15 mouse cellular contexts compared by ENCODE assay signal in genomic region chr10:68239426-68240070, GRCm38 (mm10). TPM values are rescaled to one million over a fixed set of nuclear protein-coding genes. Genes with fewer than 3 reads are reported as not detected.
DNase-seq lines count a peak whose midpoint lies in the region; ATAC-seq and TF ChIP-seq lines count a peak whose summit lies in the region.
"Had no signal": no experiment of that assay in that cellular context is flagged by ENCODE, and none has a peak within 500 bp of the region (broad histone marks: within the 10 kb centered on the region; RNA-seq: fewer than 3 reads in every experiment).

No protein-coding gene starts in this region.

- peaks cover 3% of the 10 kb centered on the region for H3K36me3 ChIP-seq in kidney, adult 2 months (ENCODE audit: control insufficient read depth, insufficient read depth, low read length)
- no peaks in the 10 kb centered on the region for H3K36me3 ChIP-seq in thymus, adult 2 months (ENCODE audit: control insufficient read depth, insufficient read depth, low read length)
- peaks cover 25% of the 10 kb centered on the region for H3K36me3 ChIP-seq in embryonic facial prominence, embryonic 15.5 days
- H3K36me3 ChIP-seq in stomach, postnatal 0 days (ENCODE audit: control insufficient read depth, insufficient read depth, low read length) = peaks cover 6% of the 10 kb centered on the region; the same call in 1 of the 2 replicates
- no peaks in the 10 kb centered on the region for H3K36me3 ChIP-seq in midbrain, postnatal 0 days (ENCODE audit: insufficient read depth, low read length)

- 67% methylated on average over 7 of the region's 7 CpGs for WGBS in kidney, adult 2 months
- WGBS in thymus, adult 2 months = 63% methylated on average over 7 of the region's 7 CpGs
- 57% methylated on average over 7 of the region's 7 CpGs for WGBS in embryonic facial prominence, embryonic 15.5 days
- WGBS in stomach, postnatal 0 days = 64% methylated on average over 7 of the region's 7 CpGs
- WGBS in midbrain, postnatal 0 days = 75% methylated on average over 7 of the region's 7 CpGs

- DNase-seq in kidney, adult 2 months = no peak
- DNase-seq in kidney, adult 9 months = no peak
- no peak for DNase-seq in thymus, adult 2 months
- no peak for DNase-seq in thymus, postnatal 0 days (ENCODE audit: low spot score)
- no peak for DNase-seq in stomach, postnatal 0 days (ENCODE audit: low spot score)
- no peak for DNase-seq in layer of hippocampus, postnatal 14 days (ENCODE audit: low spot score in 2 of 2)
- DNase-seq in midbrain, postnatal 0 days (ENCODE audit: low spot score) = no peak
- DNase-seq: cerebellum, postnatal 14 days; gastrocnemius, postnatal 14 days; right cerebral cortex, postnatal 4 days had no signal

- H3K27me3 ChIP-seq in kidney, adult 2 months (replicated peaks; ENCODE audit: control insufficient read depth, insufficient read depth, low read length) = no peaks in the 10 kb centered on the region
- no peaks in the 10 kb centered on the region for H3K27me3 ChIP-seq in thymus, adult 2 months (ENCODE audit: control insufficient read depth, insufficient read depth, low read length)
- no peaks in the 10 kb centered on the region for H3K27me3 ChIP-seq in embryonic facial prominence, embryonic 15.5 days
- H3K27me3 ChIP-seq in stomach, postnatal 0 days (ENCODE audit: control insufficient read depth, insufficient read depth, low read length) = no peaks in the 10 kb centered on the region
- no peaks in the 10 kb centered on the region for H3K27me3 ChIP-seq in midbrain, postnatal 0 days (ENCODE audit: insufficient read depth, low read length)
- H3K27me3 ChIP-seq: hindbrain, embryonic 15.5 days; neural tube, embryonic 12.5 days had no signal

- no peak overlapping the region for H3K4me3 ChIP-seq in kidney, adult 2 months (ENCODE audit: insufficient read depth, low read depth, low read length)
- H3K4me3 ChIP-seq in thymus, adult 2 months (ENCODE audit: control insufficient read depth, insufficient read depth, low read length) = no peak overlapping the region
- no peak overlapping the region for H3K4me3 ChIP-seq in embryonic facial prominence, embryonic 15.5 days (replicated peaks)
- H3K4me3 ChIP-seq in stomach, postnatal 0 days (ENCODE audit: low read depth, low read length) = no peak overlapping the region
- no peak overlapping the region for H3K4me3 ChIP-seq in midbrain, postnatal 0 days (ENCODE audit: low read depth, low read length)
- H3K4me3 ChIP-seq: forebrain, embryonic 10.5 days; hindbrain, embryonic 15.5 days; neural tube, embryonic 12.5 days had no signal

- ATAC-seq in embryonic facial prominence, embryonic 15.5 days (ENCODE audit: insufficient number of reproducible peaks, low FRiP score, low TSS enrichment, low read depth) = no peak
- ATAC-seq in stomach, postnatal 0 days (ENCODE audit: low FRiP score, low TSS enrichment) = no peak
- no peak for ATAC-seq in midbrain, postnatal 0 days (ENCODE audit: low FRiP score)

- peak overlapping the region; percentile 89 for H3K27ac ChIP-seq in kidney, adult 2 months (ENCODE audit: insufficient read depth, low read depth, low read length)
- H3K27ac ChIP-seq in thymus, adult 2 months (ENCODE audit: control insufficient read depth, insufficient read depth, low read length) = peak overlapping the region; percentile 53
- peak overlapping the region; percentile 66 for H3K27ac ChIP-seq in embryonic facial prominence, embryonic 15.5 days (replicated peaks)
- peak overlapping the region; percentile 63 for H3K27ac ChIP-seq in stomach, postnatal 0 days (replicated peaks)
- H3K27ac ChIP-seq in midbrain, postnatal 0 days (ENCODE audit: low read depth, low read length) = no peak overlapping the region
- H3K27ac ChIP-seq: forebrain, embryonic 10.5 days; hindbrain, embryonic 15.5 days; neural tube, embryonic 12.5 days had no signal

- no peak for TF ChIP-seq POLR2A in kidney, adult 2 months (IDR thresholded peaks at IDR 0.05; ENCODE audit: low read depth, low read length)
- no peak for TF ChIP-seq POLR2A in thymus, adult 2 months (IDR thresholded peaks at IDR 0.05; ENCODE audit: control insufficient read depth, extremely low read depth, insufficient read depth, low read length, poor library complexity)

- TF ChIP-seq EP300 in stomach, postnatal 0 days (optimal IDR thresholded peaks at IDR 0.05) = no peak

- no peaks in the 10 kb centered on the region for H3K9me3 ChIP-seq in embryonic facial prominence, embryonic 15.5 days (replicated peaks)
- H3K9me3 ChIP-seq in stomach, postnatal 0 days (ENCODE audit: control insufficient read depth, low read length) = no peaks in the 10 kb centered on the region
- H3K9me3 ChIP-seq in midbrain, postnatal 0 days (ENCODE audit: low read length) = no peaks in the 10 kb centered on the region
- H3K9me3 ChIP-seq: forebrain, embryonic 10.5 days; hindbrain, embryonic 15.5 days; neural tube, embryonic 12.5 days had no signal

- no peak overlapping the region for H3K9ac ChIP-seq in embryonic facial prominence, embryonic 15.5 days
- no peak overlapping the region for H3K9ac ChIP-seq in stomach, postnatal 0 days (ENCODE audit: low read length)
- H3K9ac ChIP-seq in midbrain, postnatal 0 days (replicated peaks; ENCODE audit: low read length, poor library complexity, severe bottlenecking) = no peak overlapping the region; the same call in 1 of the 2 replicates
- H3K9ac ChIP-seq: hindbrain, embryonic 15.5 days; neural tube, embryonic 12.5 days had no signal

- H3K4me2 ChIP-seq in embryonic facial prominence, embryonic 15.5 days (replicated peaks) = no peak overlapping the region
- H3K4me2 ChIP-seq in stomach, postnatal 0 days (replicated peaks; ENCODE audit: low read depth) = no peak overlapping the region
- no peak overlapping the region for H3K4me2 ChIP-seq in midbrain, postnatal 0 days (ENCODE audit: low read depth, low read length, poor library complexity, severe bottlenecking)
- H3K4me2 ChIP-seq: hindbrain, embryonic 15.5 days; neural tube, embryonic 12.5 days had no signal

- TF ChIP-seq CTCF in kidney, adult 2 months (conservative IDR thresholded peaks at IDR 0.05; ENCODE audit: insufficient read depth, insufficient read length, low read depth, low read length) = no peak
- no peak for TF ChIP-seq CTCF in thymus, adult 2 months (IDR thresholded peaks at IDR 0.05; ENCODE audit: borderline replicate concordance, control insufficient read depth, extremely low read depth, insufficient read depth, low read length, poor library complexity)
- no peak for TF ChIP-seq CTCF in stomach, postnatal 0 days (IDR thresholded peaks at IDR 0.05; ENCODE audit: low read depth)
- TF ChIP-seq CTCF in midbrain, postnatal 0 days (IDR thresholded peaks at IDR 0.05) = no peak

- peaks cover 16% of the 10 kb centered on the region for H3K4me1 ChIP-seq in kidney, adult 2 months (ENCODE audit: control insufficient read depth, insufficient read depth, low read length)
- H3K4me1 ChIP-seq in thymus, adult 2 months (replicated peaks; ENCODE audit: control insufficient read depth, insufficient read depth, low read length) = peaks cover 13% of the 10 kb centered on the region
- H3K4me1 ChIP-seq in embryonic facial prominence, embryonic 15.5 days = peaks cover 31% of the 10 kb centered on the region
- peaks cover 8% of the 10 kb centered on the region; the same call in 1 of the 2 replicates for H3K4me1 ChIP-seq in stomach, postnatal 0 days (replicated peaks; ENCODE audit: control insufficient read depth, insufficient read depth)
- H3K4me1 ChIP-seq in midbrain, postnatal 0 days (ENCODE audit: insufficient read depth, low read length) = no peaks in the 10 kb centered on the region
- H3K4me1 ChIP-seq: neural tube, embryonic 12.5 days had no signal

RNA-seq across cellular contexts. Expression of gene Arid5b, which starts 39.0 kb away (rescaled TPM):
- 7.7 and 8.6 TPM in 2 replicates for polyA plus RNA-seq in kidney, adult 2 months (2012; rRNA removed)
- 4.0 and 4.6 TPM in 2 replicates for polyA plus RNA-seq in thymus, adult 2 months (2012; rRNA removed)
- 8.9 and 10.7 TPM in 2 replicates for polyA plus RNA-seq in thymus, postnatal 0 days (2015; fragmentation: Nextera tagmentation; extraction: Ambion mirVana)
- polyA plus RNA-seq in embryonic facial prominence, embryonic 15.5 days (2015; fragmentation: Nextera tagmentation; extraction: Ambion mirVana) = 46.7 and 50.2 TPM in 2 replicates
- 17.9 and 18.3 TPM in 2 replicates for polyA plus RNA-seq in stomach, postnatal 0 days (2015; fragmentation: Nextera tagmentation; extraction: Ambion mirVana)
- total RNA-seq in layer of hippocampus, postnatal 14 days (2021) = 10 to 100 TPM; 14.7 to 18.7 TPM
- total RNA-seq in midbrain, postnatal 0 days (2014; rRNA removed) = 12.9 and 13.6 TPM in 2 replicates
- 10.6 and 13.3 TPM in 2 replicates for polyA plus RNA-seq in midbrain, postnatal 0 days (2015; fragmentation: Nextera tagmentation; extraction: Ambion mirVana)
- total RNA-seq: MEL had no signal
